Mouse (Mus musculus) brain, embryonic 14.5 days (tissue): ENCODE results near the gene Gm7247.
"Not testable (repeated sequence)": the region's sequence is repeated elsewhere in the genome, so short reads cannot be mapped to it uniquely, and the experiment has no call there.

ENCODE experiments used
- CTCF ChIP-seq: fragments of 200-500 bp; IDR thresholded peaks from 2 replicates; pipeline ENCODE4 v1.5.1; 2012; ENCODE audit warnings: inconsistent platforms, mild to moderate bottlenecking, moderate library complexity, borderline replicate concordance; ENCODE audit not compliant: insufficient read depth, insufficient read length; ENCODE audit errors: extremely low read depth
- POLR2A ChIP-seq: fragments of 200-500 bp; IDR thresholded peaks from 2 replicates; pipeline ENCODE4 v1.6.1; 2012; ENCODE audit warnings: mild to moderate bottlenecking, inconsistent platforms, borderline replicate concordance; ENCODE audit not compliant: poor library complexity, insufficient read depth, insufficient read length, severe bottlenecking; ENCODE audit errors: extremely low read depth

- not testable (repeated sequence) for TF ChIP-seq CTCF, POLR2A
Observed at GRCm38 (mm10) chr14:51481332-51482015, 119.9 kb downstream of the Gm7247 start.
